Mouse (Mus musculus): ENCODE results near the gene Psme4. TPM values are rescaled to one million over a fixed set of nuclear protein-coding genes. Genes with fewer than 3 reads are reported as not detected.
"Not testable (repeated sequence)": the region's sequence is repeated elsewhere in the genome, so short reads cannot be mapped to it uniquely, and the experiment has no call there.

The Psme4 gene
- polyA plus RNA-seq, 1 experiment = 244 TPM

GRCm38 (mm10) chr11:30749587-30749986 lies 21.9 kb upstream of the Psme4 start:
- peak overlapping the region; percentile 73 for H3K9ac ChIP-seq (ENCODE audit: low read depth, poor library complexity, severe bottlenecking)
- TF ChIP-seq POLR2A (IDR thresholded peaks at IDR 0.05; ENCODE audit: insufficient read depth, low read length) (no peak), CTCF (IDR thresholded peaks at IDR 0.05; ENCODE audit: low read depth, low read length) (no peak), EP300 (IDR thresholded peaks at IDR 0.05; ENCODE audit: insufficient read depth, low read depth, low read length) (0 out of 2 replicates have a peak, but pooled peaks have one; percentile 65)

GRCm38 (mm10) chr11:30750039-30750823 lies 21.3 kb upstream of the Psme4 start:
- Histone ChIP-seq H3K27ac (ENCODE audit: insufficient read depth, low read length) (peak overlapping the region; percentile 100), H3K36me3 (ENCODE audit: control insufficient read depth, insufficient read depth, low read length, poor library complexity, severe bottlenecking) (no peaks in the 10 kb centered on the region), H3K9me3 (replicated peaks; ENCODE audit: control insufficient read depth, insufficient read depth, low read length, poor library complexity, severe bottlenecking) (no peaks in the 10 kb centered on the region), H3K4me3 (ENCODE audit: low read depth, low read length) (peak overlapping the region; percentile 26; the same call in 1 of the 2 replicates), H3K4me1 (ENCODE audit: control insufficient read depth, insufficient read depth, low read length) (peaks cover 6% of the 10 kb centered on the region), H3K9ac (ENCODE audit: low read depth, poor library complexity, severe bottlenecking) (peak overlapping the region; percentile 73), H3K27me3 (ENCODE audit: control insufficient read depth, insufficient read depth, low read length, poor library complexity, severe bottlenecking) (no peaks in the 10 kb centered on the region)
- TF ChIP-seq EP300 (IDR thresholded peaks at IDR 0.05; ENCODE audit: insufficient read depth, low read depth, low read length) = peak; percentile 69
- no peak for TF ChIP-seq CTCF (IDR thresholded peaks at IDR 0.05; ENCODE audit: low read depth, low read length)
- no peak for TF ChIP-seq POLR2A (IDR thresholded peaks at IDR 0.05; ENCODE audit: insufficient read depth, low read length)

More at GRCm38 (mm10) chr11:30749587-30749986, 21.9 kb upstream of the Psme4 start:
- Histone ChIP-seq H3K4me3 (ENCODE audit: low read depth, low read length) (peak overlapping the region; percentile 26; the same call in 1 of the 2 replicates), H3K9me3 (replicated peaks; ENCODE audit: control insufficient read depth, insufficient read depth, low read length, poor library complexity, severe bottlenecking) (no peaks in the 10 kb centered on the region), H3K4me1 (ENCODE audit: control insufficient read depth, insufficient read depth, low read length) (peaks cover 6% of the 10 kb centered on the region), H3K27me3 (ENCODE audit: control insufficient read depth, insufficient read depth, low read length, poor library complexity, severe bottlenecking) (no peaks in the 10 kb centered on the region), H3K36me3 (ENCODE audit: control insufficient read depth, insufficient read depth, low read length, poor library complexity, severe bottlenecking) (no peaks in the 10 kb centered on the region), H3K27ac (ENCODE audit: insufficient read depth, low read length) (peak overlapping the region; percentile 100)

- Histone ChIP-seq H3K4me3 (ENCODE audit: low read depth, low read length) (no peak overlapping the region), H3K36me3 (ENCODE audit: control insufficient read depth, insufficient read depth, low read length, poor library complexity, severe bottlenecking) (no peaks in the 10 kb centered on the region), H3K27ac (ENCODE audit: insufficient read depth, low read length) (peak overlapping the region; percentile 86), H3K9me3 (replicated peaks; ENCODE audit: control insufficient read depth, insufficient read depth, low read length, poor library complexity, severe bottlenecking) (no peaks in the 10 kb centered on the region), H3K4me1 (ENCODE audit: control insufficient read depth, insufficient read depth, low read length) (peaks cover 6% of the 10 kb centered on the region), H3K9ac (ENCODE audit: low read depth, poor library complexity, severe bottlenecking) (no peak overlapping the region), H3K27me3 (ENCODE audit: control insufficient read depth, insufficient read depth, low read length, poor library complexity, severe bottlenecking) (no peaks in the 10 kb centered on the region)
- no peak for TF ChIP-seq POLR2A (IDR thresholded peaks at IDR 0.05; ENCODE audit: insufficient read depth, low read length)
- TF ChIP-seq CTCF (IDR thresholded peaks at IDR 0.05; ENCODE audit: low read depth, low read length) = no peak
- no peak for TF ChIP-seq EP300 (IDR thresholded peaks at IDR 0.05; ENCODE audit: insufficient read depth, low read depth, low read length)
These were observed 18.6 kb upstream of the Psme4 start for GRCm38 (mm10) chr11:30752956-30753355.

- H3K27ac ChIP-seq (ENCODE audit: insufficient read depth, low read length) = peak overlapping the region; percentile 2; the same call in 1 of the 2 replicates
- not testable (repeated sequence) for H3K4me1 ChIP-seq (ENCODE audit: control insufficient read depth, insufficient read depth, low read length); H3K27me3 ChIP-seq (ENCODE audit: control insufficient read depth, insufficient read depth, low read length, poor library complexity, severe bottlenecking); H3K36me3 ChIP-seq (ENCODE audit: control insufficient read depth, insufficient read depth, low read length, poor library complexity, severe bottlenecking)
- H3K4me3 ChIP-seq (ENCODE audit: low read depth, low read length) = peak overlapping the region; percentile 52
- peak overlapping the region; percentile 89 for H3K9ac ChIP-seq (ENCODE audit: low read depth, poor library complexity, severe bottlenecking)
- H3K9me3 ChIP-seq (replicated peaks; ENCODE audit: control insufficient read depth, insufficient read depth, low read length, poor library complexity, severe bottlenecking) = peaks cover 11% of the 10 kb centered on the region
These were observed 17.1 kb upstream of the Psme4 start for GRCm38 (mm10) chr11:30754486-30754854.

GRCm38 (mm10) chr11:30754855-30755530 lies 16.5 kb upstream of the Psme4 start:
- TF ChIP-seq CTCF (IDR thresholded peaks at IDR 0.05; ENCODE audit: low read depth, low read length) (no peak), POLR2A (IDR thresholded peaks at IDR 0.05; ENCODE audit: insufficient read depth, low read length) (no peak), EP300 (IDR thresholded peaks at IDR 0.05; ENCODE audit: insufficient read depth, low read depth, low read length) (no peak)
- peak overlapping the region; percentile 2; the same call in 1 of the 2 replicates for H3K27ac ChIP-seq (ENCODE audit: insufficient read depth, low read length)
- H3K9ac ChIP-seq (ENCODE audit: low read depth, poor library complexity, severe bottlenecking) = peak overlapping the region; percentile 89
- H3K27me3 ChIP-seq (ENCODE audit: control insufficient read depth, insufficient read depth, low read length, poor library complexity, severe bottlenecking) = no peaks in the 10 kb centered on the region
- peaks cover 6% of the 10 kb centered on the region for H3K4me1 ChIP-seq (ENCODE audit: control insufficient read depth, insufficient read depth, low read length)
- peaks cover 16% of the 10 kb centered on the region for H3K9me3 ChIP-seq (replicated peaks; ENCODE audit: control insufficient read depth, insufficient read depth, low read length, poor library complexity, severe bottlenecking)
- no peaks in the 10 kb centered on the region; the same call in none of the 2 replicates for H3K36me3 ChIP-seq (ENCODE audit: control insufficient read depth, insufficient read depth, low read length, poor library complexity, severe bottlenecking)
- H3K4me3 ChIP-seq (ENCODE audit: low read depth, low read length) = peak overlapping the region; percentile 55

- Histone ChIP-seq H3K4me3 (ENCODE audit: low read depth, low read length) (no peak overlapping the region), H3K9ac (ENCODE audit: low read depth, poor library complexity, severe bottlenecking) (no peak overlapping the region), H3K36me3 (ENCODE audit: control insufficient read depth, insufficient read depth, low read length, poor library complexity, severe bottlenecking) (no peaks in the 10 kb centered on the region; the same call in none of the 2 replicates), H3K4me1 (ENCODE audit: control insufficient read depth, insufficient read depth, low read length) (no peaks in the 10 kb centered on the region), H3K27ac (ENCODE audit: insufficient read depth, low read length) (peak overlapping the region; percentile 74), H3K9me3 (replicated peaks; ENCODE audit: control insufficient read depth, insufficient read depth, low read length, poor library complexity, severe bottlenecking) (peaks cover 37% of the 10 kb centered on the region), H3K27me3 (ENCODE audit: control insufficient read depth, insufficient read depth, low read length, poor library complexity, severe bottlenecking) (no peaks in the 10 kb centered on the region)
- TF ChIP-seq POLR2A (IDR thresholded peaks at IDR 0.05; ENCODE audit: insufficient read depth, low read length) (no peak), EP300 (IDR thresholded peaks at IDR 0.05; ENCODE audit: insufficient read depth, low read depth, low read length) (no peak), CTCF (IDR thresholded peaks at IDR 0.05; ENCODE audit: low read depth, low read length) (no peak)
These were observed 10.1 kb upstream of the Psme4 start for GRCm38 (mm10) chr11:30761381-30761780.

Measured in ES-Bruce4 (cell line).